Mouse (Mus musculus): ENCODE measurements around the gene Spata13.

Spata13 gene

DNA sequence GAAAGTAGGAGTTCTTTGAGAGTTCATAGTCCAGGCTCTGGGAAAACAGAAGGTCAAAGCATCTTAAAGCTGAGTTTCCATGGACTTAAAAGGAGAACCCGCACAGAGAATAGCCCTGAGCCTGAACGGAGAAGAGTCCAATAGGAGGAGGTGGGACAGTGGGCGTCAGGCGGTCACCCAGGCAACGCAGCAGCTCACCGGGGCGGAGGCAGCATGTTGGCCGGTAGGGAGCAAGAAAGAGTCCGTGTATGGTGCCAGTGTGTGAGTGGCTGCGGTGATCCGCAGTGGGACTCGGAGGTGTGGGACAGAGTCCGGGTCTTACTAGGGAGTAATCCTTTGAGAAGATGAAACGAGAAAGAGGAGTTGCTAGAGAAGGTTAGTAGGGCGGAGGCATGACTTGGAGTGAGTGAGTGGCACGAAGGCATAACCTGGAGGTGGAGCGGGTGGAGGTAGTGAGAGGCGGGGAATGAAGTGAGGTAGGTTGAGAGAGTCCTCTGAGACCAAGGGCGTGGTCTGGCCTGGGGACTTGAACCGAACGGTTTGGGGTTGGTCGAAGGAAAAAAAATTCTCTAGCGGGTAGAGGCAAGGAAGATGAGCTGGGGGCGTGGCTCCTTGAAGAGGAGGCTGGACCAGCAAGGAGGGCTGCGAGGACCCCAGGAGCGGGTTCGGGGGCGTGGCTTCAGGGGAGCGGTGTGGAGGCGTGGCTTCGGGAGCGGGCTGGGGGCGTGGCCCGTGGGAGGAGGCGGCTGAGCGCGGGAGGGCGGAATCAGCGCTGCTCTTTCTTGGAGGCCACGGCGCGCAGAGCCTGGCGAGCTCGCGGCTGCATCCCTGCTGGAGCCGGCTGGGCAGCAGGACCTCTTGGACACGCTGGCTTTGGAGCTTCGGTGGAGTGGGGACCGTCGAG, at the start of gene Spata13:
Gene Spata13 (plus strand): TSS at position 41 of the 904 bp plus-strand sequence.
- DNase-seq (ENCODE audit: low spot score in 2 of 2) = peak; percentile 76 to 84

DNA sequence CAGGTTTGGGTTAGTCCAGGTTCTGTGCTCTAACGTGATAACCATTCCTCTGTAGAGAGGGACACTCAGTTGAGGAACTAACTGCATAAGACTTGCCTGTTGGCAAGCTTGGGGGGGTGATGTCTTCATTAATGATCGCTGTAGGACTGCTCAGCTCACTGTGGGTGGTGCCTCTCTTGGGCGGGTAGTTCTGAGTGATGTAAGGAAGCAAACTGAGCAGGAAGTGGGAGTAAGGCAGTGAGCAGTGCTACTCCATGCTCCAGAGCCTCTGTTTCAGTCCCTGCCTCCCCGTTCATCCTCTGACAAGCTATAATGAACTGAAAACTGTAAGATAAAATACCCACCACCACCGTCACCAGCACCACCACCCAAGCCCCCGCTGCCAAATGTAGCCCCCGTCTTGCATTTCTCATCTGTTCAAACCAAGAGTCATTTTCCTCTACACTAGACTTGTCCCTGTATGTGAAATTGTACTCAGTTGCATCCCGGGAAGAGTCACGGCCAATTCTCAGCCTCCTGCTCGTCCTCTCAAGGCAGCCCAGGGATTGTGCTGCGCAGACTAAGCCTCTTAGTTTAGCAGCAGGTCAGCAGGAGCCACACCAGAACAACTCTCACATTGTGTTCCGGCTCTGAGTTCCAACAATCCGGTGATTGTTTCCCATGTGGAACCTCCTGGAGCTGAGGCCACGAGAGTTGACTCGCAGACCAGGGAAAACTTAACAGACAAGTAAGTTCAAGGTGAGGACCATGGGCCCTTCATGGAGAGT, 46.9 kb upstream of the Spata13 start:
- no peak for DNase-seq (ENCODE audit: low spot score in 2 of 2)

DNA sequence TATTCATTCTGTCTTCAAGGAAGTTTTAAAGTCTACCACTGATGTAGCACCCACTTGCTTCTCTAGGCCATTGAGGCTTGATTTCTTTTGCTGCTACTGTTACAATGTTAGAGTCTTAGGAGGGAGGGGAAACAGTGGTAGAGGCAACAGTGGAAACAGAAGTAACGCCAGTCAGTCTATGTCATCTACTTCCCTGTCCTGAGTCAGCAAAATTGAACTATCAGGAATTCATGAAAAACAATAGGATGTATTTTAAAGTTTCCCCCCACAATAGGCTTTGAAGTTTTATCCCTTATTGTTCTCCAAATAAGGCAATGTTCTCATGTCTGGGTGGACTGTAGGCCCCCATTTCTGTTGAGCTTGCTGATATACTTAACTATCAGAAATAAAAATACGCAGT, 44.8 kb upstream of the Spata13 start:
- no peak for DNase-seq (ENCODE audit: low spot score in 2 of 2)

DNA sequence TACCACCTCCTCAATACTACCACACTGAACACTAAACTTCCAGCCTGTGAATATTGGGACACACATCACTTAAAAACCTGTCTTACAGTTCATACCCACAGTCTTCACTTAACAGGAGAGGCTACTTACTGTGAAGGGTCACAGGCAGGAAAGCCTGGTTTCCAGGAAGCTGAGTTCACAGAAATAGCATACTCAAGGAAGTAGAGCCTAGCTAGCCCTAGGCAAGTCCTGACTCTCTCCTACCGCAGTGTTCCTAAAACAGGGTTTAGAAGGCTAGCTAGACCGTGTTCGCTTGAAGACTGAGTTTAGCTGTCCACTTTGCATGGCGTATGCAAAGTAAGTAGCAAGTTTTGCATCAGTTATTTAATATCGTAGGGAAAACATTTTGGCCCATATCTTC, 41.5 kb upstream of the Spata13 start:
- DNase-seq (ENCODE audit: low spot score in 2 of 2) = no peak

DNA sequence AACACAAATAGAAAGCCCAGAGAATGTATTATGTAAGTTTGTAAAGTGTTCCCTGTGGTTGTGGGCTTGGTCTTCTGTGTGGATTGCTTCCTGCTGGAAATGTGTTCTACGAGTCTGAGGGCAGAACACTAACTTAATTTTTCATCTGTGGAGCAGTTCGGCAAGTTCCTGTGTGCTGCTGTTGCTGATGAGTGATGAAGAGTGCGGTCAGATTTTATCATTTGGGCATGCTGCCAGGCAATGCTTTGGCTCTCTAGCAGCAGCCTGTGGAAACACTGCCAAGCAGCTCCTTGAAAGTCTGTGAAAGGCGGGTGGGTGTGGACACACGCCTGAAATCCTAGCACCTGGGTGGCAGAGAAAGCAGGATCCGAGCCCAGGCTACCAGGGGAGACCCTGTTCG, 41.0 kb upstream of the Spata13 start:
- no peak for DNase-seq (ENCODE audit: low spot score in 2 of 2)

DNA sequence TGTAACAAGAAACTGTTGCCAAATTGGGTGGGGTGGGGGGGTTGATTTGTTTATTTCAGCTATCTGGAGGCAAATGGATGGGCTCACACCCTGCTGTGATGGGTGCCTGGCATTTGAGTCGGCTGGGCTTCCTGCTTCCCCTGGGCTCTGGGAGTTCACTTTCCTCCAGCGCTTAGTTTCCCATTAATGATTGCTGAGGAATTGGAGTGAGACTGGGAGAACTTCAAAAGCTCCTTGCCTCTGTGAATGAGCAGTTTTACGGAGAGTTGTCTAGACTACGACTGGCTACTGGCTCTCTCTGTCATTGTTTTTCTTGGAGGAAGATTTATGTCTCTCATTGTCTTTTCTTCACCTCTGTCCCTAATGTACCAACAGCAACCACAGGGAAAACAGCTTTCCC, 36.2 kb upstream of the Spata13 start:
- no peak for DNase-seq (ENCODE audit: low spot score in 2 of 2)

DNA sequence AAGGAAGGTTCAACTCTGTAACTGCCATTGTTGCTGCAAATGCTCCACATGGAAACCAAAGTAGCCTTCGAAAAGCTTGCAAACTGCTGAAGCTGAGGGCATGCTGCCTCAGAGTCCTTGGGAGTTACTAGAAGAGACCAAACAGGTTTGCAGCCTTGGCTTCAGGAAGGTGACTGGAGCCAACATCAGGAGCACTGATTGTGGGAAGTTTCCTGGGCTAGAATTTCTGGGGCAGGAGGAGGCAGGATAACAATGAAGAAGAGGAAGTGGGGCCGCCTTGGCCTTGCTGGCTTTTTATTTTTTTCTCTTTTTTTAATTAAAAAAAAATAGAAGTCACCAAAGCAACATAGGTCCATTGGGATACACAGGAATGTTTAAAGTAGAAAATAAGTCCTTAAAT, 34.8 kb upstream of the Spata13 start:
- no peak for DNase-seq (ENCODE audit: low spot score in 2 of 2)

DNA sequence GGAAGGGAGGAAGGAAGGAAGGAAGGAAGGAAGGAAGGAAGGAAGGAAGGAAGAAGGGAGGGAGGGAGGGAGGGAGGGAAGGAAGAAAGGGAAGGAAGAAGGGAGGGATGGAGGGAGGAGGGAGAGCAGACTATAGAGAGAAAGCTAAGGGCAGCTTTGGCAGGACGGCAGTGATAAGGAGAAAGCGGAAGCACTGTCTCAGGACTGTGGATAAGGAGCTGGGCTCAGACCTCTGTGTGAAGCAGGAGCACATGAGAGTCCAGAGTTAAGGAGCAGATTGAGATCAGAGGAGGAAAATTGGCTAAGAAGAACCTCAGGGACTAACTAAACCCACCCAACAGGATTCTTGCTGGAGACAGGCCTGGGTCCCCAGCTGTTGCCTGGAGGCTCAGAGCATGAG, 28.2 kb upstream of the Spata13 start:
- no peak for DNase-seq (ENCODE audit: low spot score in 2 of 2)

DNA sequence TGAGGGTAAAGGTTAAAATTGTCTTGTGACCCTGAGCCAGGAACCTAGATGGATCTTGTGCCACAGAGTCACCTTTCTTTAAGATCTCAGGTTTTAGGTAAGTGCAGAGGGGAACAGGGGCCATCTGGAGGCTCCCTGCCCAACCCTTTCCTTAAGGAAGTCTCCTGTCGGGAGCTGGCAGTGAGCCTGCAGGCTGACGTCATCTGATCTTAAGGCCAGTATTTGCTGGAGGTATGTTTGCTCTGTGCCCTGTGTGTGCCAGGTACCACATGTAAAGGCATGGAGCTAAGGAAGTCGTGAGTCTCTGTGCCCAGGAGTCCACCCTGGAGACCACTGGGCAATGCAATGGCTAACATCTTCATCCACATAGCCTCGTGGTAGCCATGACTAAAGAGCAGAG, 27.6 kb upstream of the Spata13 start:
- no peak for DNase-seq (ENCODE audit: low spot score in 2 of 2)

DNA sequence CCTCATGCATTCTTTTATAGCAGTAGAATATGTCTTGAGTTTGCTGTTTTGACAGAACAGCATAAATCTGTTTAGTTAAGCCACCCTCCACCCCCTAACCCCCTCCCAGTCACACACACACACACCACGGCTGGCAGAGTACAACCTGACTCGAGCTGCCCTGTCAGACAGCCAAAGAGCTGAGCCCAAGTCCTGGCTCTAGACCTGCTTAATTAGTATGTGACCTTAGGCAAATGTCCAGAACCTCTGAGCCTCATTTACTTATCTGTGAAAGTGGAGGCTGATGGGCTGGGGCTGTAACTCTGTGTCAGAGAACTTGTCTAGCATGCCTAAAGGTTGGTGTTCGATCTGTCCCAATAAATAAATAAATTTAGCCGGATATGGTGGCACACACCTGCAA, 26.1 kb upstream of the Spata13 start:
- DNase-seq (ENCODE audit: low spot score in 2 of 2) = no peak

DNA sequence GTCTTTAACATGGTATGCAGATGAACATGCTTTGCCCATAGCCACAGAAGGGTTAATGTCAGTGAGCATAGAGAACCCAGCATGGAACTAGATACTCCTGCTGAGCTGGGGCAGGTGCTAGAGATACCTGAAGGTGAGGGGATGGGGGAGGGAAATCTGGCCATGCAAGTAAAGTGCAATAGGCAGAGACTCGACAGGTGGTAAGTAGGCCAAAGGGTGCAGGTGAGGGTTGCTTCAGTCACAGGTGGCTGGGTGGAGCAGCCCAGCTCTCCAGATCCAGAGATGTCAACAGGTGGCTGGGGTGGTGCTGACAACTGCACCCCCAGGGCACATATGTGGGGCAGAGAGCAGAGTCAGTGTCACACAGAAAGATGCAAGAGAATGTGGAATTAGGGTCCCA, 24.6 kb upstream of the Spata13 start:
- no peak for DNase-seq (ENCODE audit: low spot score in 2 of 2)

DNA sequence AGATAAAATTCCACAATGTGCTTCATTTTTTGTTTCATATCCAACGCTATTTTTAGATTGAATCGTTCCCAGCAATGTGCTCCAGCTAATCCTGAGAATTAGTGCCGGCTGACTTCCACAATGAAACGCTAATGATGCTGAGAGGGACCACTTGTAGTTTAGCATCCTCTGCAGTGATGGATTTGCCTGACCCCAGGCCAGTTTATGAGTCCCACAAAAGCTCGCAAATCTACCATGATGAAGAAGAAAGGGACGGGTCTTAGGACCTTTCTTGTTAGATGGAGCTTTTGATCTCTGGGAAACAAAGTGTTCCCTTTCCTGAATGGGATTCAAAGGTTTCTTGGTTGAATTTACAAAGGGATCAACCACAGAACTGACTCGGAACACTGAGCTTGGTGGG, 21.1 kb upstream of the Spata13 start:
- DNase-seq (ENCODE audit: low spot score in 2 of 2) = no peak

DNA sequence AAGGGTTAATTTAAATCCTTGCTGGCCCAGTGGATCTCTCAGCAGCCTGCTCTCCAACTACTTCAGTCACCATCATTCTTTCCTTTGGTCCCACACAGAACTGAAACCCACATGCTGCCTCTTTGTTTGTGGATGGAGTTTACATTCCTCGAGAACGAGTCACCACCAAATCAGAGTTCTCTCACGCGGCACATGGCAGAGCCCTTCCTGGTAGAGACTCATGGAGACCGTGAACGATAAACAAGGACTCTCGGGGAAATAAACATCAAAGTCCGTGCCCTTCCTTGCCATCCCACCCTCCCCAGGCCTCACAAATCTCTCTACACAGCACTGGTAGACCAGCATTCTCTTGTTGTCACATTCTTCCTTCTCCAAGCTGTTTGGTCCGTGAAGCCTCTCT, 12.7 kb upstream of the Spata13 start:
- DNase-seq (ENCODE audit: low spot score in 2 of 2) = no peak

DNA sequence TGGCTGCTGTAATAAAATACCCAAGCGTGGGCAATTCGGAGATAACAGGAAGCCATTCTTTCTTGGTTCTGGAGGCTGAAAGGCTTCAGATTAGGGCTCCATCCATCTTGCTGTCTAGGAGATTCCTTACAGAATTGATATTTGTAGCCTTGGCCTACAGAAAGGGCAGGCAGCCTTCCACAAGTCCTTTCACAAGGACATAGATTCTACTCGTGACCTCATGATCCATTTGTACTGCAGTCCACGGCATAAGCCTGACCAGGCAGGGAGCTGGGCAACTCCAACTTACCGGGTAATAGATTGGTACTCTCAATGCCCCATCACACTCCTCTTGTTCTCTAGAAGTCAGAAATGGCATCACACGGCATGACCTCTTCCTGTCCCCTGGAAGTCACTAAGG, 8.3 kb upstream of the Spata13 start:
- DNase-seq (ENCODE audit: low spot score in 2 of 2) = no peak

DNA sequence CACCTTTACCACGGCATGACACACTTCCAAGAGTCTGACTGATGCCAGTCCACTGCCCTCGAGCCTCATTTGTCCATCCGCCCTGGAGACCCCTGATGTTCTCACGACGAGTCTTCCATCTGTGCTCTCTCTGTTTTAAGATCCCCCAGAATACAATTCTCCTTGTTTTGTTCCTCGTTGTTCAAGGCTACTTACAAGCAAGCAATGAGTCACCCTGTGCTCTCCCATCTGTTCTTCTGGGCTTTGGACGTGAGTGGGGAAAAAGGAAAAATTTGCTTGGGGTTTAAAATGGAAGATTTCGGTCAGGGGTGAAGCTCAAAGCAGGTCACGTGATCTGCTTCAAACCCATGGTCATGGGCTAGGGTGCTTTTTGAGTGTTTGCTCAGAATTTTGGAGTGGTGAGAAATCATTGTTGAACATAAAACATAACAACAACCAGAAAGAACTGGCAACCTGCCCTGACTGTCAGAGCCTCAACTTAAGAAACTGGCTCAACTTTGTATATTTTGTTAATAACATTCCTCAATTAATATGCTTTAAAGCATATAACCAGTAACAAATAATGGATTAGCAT, 3.8 kb upstream of the Spata13 start:
- DNase-seq (ENCODE audit: low spot score in 2 of 2) = no peak

DNA sequence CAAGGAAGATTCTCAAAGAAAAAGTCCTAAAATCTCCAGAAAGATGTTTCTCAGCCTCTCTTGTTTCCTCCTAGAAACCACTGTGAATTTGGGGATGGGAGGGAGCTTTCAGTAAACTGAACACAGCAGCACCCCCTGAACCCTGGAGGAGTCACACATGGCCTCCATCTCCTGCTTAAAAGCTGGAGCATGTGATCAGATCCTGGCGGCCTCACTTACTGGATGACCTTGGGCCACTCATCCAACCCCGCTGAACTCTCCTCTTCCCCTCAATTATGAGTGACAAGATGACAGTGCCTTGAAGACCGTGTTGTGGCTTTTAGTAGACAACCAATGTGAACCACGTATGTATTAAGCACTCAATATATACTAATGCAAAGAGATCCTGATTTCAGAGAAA, 2.8 kb upstream of the Spata13 start:
- no peak for DNase-seq (ENCODE audit: low spot score in 2 of 2)

DNA sequence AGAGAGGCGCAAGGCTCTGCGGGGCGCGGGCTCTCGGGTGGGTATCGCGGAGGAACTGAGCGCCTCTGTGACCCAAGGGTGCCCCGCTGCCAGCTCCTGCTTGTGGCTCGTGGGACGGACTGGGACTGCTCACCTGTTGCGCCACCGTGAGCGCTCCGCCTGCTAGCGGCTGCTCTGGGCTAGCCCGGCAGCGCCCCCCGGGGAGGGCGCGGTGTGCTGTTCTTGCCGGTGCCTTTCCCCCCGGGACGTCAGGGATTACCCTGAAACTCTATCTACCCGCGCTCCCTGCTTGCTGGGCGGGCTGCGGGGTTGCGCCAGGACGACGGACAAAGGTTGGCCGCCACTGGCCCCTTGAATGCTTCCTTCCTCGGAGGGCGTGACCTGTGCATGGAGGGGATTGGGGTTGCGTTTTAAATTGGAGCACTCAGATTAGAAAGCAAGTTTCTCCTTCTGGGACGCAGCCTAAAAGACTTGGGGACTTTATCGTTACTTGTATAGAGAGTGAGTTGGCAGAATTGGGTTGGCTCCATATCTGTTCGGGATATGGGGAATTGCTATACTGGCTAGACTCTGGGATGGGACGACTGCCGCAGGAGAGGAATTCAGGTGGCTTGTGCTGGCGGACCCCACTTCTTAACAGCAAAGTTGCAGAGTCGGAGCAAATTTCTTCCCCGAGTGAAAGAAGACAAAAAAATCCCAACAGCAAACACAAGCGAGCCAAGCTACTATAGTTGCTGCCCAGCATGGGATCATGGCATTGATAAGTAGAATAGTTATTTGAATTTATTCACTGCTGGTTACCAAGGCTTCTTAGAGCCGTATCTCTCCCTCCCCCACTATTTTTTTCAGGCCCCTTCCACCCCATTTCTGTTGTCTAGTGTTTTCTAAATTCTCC, 1.3 kb downstream of the Spata13 start:
- peak; percentile 12 to 31 for DNase-seq (ENCODE audit: low spot score in 2 of 2)

DNA sequence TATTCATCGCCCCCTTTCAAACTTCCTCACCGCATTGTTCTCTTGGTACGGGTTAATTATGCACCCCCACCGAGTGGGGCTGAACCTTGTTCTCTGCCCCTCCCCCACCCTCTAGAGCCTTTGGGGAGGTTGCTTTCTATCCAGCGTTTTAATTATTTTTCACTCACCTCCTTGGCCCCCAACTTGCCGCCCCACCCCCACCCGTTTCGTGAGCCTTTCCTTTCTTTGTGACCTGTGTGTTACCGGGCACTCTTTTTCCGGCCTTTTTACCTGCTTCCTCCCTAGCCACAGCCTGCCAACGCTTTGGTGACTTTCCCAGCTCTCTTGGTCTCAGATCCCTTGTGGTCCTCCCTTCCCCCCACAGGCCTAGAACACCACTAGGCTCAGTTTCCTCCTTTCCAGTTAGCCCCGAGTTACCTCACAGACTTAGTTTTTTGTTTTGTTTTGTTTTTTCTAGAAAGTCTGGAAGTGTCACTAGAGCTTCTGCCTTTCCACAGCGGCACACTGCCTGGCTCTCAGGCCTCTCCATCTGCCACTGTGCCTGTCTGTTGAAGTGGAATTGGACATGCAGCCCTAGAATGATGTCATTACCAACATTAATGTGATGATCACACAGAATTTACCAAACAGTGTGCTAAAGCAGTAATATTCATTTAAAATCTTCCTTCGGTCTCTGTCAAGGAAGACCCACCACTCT, 2.3 kb downstream of the Spata13 start:
- no peak for DNase-seq (ENCODE audit: low spot score in 2 of 2)

DNA sequence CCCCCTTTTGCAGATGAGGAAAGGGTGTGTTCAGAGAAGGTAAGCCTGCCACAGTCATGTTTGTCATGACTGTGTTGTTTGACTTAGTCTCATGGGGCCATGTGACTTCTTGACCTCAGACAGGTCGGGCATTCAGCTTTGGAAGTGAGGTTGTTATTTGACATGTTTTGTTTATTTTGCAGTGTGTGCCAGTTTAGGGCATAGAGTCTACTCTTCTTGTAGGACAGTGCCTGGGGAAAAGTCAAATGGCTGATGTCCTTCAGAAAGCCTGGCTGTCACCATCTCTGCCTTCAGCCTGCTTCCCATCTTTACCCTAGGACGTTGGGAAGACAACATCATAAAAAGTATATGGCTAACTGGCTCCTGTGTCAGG, 2.8 kb downstream of the Spata13 start:
- DNase-seq (ENCODE audit: low spot score in 2 of 2) = no peak

DNA sequence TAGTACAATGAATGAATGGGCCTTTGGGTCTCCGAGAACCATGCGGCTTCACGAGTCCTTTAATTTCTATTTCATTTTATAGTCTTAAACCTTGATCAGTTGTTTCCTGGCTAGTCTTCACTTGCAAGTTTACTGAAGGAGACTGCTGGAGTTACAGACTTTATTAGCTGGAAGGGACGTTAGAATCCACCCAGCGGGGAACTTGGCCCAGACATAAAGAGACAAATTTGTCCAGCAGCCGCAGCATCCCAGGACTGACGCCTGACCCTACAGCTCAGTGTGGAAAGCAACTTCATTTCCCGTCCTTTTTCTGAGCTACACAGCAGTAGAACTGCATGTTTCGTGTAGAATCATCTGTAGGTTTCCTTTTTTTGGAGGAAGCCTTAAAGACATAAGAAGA, 3.2 kb downstream of the Spata13 start:
- no peak for DNase-seq (ENCODE audit: low spot score in 2 of 2)

DNA sequence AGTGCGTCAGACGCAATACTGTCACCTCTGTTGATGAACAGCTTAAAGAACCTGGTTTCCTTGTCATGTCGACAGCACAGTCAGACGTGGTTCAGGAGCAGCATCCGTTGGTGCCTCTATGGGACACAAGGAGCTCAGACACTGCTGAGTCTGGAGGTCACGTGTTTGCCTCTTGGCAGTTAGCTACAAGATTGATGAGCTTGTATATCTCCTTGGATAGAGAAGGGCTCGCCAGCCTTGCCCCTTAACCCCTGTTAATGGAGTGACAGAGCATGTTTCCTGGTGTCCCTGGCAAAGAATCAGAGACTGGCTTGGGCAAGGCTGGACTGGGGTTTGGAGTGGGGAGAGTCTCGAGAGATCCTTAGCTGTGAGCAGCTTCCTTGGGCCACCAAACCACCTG, 4.4 kb downstream of the Spata13 start:
- no peak for DNase-seq (ENCODE audit: low spot score in 2 of 2)

Data from thymus, postnatal 10 days (tissue).